Mouse (Mus musculus) gastrocnemius, postnatal 36 days (tissue): ENCODE results near the gene Ahnak2. TPM values are rescaled to one million over a fixed set of nuclear protein-coding genes. Genes with fewer than 3 reads are reported as not detected.

ENCODE experiments used
- DNase-seq, 2 experiments: peaks; one replicate each; pipeline ENCODE4 v3.0.0; 2022
- intact Hi-C: fragments of 180-260 bp; cut with DNase I; formaldehyde crosslinking; loops from one replicate; pipeline ENCODE4 v1.15.1; 2025
- total RNA-seq, 2 experiments: library from RNA; stranded (reverse); gene quantifications; 2 replicates each; pipeline ENCODE4 v1.2.3; 2021

Ahnak2 gene
- total RNA-seq, 2 experiments from 2014 or later = 5.0 to 7.0 TPM

DNA sequence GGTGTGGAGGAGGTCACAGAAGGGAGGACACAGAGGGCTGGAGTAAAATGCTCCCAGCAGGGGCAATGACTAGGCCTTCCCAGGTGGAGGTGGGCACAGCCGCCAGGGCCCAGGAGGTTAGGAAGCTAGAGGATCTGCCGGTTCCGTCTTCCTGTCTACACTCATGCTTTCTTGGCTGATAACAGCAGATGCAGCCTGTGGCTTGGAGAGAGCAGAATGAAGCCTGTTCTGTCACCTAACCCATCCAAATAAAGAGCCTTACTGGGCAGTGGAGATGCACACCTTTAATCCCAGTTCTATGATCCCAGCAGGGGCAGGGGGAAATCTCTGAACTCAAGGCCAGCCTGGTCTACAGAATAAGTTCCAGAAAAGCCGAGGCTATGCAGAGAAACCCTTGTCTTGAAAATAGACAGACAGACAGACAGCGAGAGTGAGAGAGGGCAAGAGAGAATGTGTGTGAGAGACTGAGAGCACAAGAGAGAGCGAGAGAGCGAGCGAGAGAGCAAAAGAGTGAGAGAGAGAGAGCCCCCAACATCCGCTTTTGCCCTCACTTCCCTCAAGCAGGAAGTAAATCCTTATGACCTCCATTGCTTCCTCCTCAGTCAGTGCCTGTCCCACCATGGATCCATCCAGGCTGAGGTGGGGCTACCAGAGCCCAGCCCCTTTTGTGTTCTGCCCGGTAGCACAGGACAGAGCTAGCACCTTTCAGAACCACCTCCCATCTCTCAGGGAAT lies 3.1 kb downstream of the Ahnak2 start:
- intact Hi-C loops = no loop called here
- peak in 1 of 2 experiments; percentile 2 for DNase-seq

DNA sequence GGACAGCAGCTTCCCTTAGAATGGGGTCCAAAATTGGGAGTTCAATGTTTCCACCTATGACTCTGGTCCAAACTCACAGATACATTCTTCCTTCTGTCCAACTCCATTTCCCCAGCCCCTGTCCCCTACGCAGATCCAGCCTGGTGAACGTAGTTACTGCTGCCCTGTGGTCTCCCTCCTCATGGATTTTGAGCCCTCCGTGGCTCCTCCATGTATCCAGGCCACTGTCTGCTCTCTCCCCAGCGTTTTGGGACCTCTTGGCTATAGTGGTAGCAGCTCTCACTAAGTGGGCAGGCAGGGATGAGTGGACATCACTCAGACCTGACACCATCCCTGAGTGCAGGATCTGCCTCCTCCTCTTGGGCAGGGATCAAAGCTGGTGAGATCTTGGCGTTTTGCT lies 3.7 kb downstream of the Ahnak2 start:
- intact Hi-C loops = no loop called here
- DNase-seq = no peak

DNA sequence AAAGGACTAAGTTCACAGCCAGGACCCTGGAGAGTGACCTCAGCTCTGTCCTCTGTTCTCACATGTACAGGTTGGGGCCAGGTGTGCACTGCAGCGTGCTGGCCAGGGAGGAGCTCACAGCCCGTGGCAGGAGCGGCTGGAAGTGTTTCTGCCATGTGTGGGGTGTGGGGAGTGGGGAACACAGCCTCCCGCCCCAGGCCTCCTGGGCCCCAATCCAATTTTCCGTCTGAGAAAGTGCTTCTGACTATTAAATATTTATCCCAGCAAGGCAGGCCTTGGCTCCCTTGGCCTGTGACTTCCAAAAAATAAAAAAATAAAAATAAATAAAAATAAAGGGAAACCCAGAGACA lies 4.2 kb downstream of the Ahnak2 start:
- peak in 1 of 2 experiments; percentile 29 for DNase-seq
- intact Hi-C loops = no loop called here

DNA sequence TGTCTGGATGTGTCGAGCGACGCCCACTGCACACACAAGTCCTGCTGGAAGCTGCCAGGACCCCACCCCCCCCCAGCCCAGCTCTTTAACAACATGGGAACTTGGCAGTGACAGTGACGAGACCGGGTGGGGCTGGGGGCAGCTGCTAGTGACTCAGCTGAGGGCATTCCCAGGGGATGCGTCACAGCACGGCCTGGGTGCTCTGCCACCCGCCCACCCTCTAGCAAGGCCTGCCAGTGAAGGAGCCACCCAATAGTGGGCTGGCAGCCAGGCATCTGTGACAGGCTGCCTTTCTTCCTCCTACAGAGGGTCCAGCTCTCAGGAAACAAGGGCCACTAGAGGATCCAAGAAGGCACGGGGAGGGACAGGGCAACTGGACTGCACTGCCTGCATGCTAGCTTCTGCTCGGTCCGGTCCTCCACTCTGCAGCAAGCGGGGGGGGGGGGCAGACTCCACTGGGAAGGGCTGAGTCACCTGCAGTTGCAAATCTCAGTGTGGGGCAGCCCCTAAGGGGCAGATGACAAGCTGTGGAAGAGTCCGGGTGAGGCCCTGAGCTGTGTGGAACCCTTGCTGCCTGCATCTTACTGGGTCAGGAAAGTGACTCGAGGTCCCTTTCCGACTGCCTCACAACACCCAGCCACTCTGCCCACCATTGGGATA lies 4.7 kb downstream of the Ahnak2 start:
- DNase-seq = peak; percentile 37 to 41
- intact Hi-C loops = no loop called here

DNA sequence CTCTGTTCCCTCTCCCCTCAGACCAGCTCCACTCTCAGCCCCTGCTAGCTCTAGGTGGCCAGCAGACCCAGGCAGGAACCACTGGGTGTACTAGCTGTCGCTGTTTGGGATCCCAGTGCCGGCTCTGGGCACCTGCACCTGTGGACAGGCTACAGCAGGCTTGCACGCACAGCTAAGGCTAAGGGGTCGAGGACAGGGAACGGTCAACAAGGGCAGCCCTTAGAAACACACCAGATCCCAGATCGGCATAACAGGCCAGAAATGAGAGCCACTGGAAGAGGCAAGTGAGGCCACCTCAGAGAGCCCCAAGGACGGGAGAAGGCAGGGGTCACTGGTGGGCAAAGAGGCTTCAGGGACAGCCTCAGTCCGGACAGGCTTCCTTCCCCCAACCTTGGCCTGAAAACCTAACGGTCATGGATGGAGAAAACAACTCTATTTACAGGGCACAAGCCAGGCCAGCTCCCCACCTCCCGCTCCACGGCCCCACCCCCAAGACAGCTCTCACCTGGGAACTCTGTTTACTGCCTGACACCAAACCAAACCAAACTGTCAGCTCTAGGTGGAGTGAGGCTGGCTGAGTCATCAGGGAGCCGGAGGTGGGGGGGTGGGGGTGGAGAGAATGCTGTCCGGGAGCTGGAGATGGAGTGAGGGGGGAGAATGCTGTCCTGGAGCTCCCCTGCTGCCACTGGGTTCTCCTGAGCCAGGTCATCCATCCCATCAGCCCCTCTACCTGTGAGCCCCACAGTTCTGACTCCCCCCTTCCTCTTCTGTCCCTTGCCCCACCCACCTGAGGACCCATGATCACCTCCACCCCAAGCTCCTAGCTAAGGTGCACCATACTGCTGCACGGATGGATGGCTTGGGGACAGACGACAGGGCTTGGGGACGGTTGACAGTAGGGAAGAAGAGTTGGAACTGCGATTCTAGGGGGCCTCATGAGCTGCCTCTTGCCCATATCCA lies 5.6 kb downstream of the Ahnak2 start:
- DNase-seq = no peak
- intact Hi-C loops = no loop called here

DNA sequence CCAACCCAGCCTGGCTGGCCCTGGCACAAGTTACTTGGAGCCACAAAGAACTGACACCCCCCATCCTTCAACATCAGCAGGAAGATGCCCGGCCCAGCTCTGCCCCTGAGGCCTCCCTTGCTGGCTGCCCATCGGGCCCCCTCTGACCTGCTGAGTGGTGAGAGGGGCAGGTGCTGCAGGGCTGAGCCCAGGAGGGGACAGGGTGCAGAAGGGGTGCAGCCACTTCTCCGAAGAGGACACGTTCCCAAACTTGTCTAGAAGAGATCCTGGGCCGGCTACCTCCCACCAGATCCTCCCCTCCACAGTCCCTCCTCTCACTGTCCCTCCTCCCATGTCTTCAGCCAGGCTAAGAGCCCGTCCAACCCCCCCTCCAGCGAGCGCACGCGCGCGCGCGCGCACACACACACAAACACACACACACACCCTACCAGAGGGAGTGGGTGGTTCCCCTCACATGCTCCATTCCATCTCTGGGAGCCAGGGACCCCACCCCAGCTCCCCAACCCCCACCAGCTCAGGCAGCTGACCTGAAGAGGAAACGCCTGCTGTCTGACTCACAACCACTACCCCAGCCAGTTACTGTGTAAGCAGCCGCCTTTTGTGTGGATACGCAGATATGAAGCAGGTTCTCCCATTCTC lies 6.9 kb downstream of the Ahnak2 start:
- peak; percentile 47 to 58 for DNase-seq
- intact Hi-C loops = no loop called here

DNA sequence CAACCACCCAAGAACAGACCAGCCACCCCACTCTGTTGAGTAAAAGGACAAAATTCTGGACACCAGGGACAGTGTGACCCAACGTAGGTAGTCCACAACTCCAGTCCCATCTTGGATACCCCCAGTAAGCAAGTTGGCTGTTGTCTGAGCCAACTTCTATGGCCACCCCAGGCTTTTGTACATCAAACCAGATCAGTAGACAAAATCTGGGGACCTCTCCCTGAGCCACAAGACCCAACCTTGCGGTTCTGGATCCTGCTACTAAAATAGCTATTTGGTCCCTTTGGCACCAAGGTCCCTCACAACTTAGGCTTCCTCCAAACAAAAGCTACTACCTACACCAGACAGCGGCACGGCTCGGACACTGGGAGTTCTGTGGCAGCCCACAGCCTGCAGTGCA lies 7.5 kb downstream of the Ahnak2 start:
- intact Hi-C loops = no loop called here
- DNase-seq = no peak

DNA sequence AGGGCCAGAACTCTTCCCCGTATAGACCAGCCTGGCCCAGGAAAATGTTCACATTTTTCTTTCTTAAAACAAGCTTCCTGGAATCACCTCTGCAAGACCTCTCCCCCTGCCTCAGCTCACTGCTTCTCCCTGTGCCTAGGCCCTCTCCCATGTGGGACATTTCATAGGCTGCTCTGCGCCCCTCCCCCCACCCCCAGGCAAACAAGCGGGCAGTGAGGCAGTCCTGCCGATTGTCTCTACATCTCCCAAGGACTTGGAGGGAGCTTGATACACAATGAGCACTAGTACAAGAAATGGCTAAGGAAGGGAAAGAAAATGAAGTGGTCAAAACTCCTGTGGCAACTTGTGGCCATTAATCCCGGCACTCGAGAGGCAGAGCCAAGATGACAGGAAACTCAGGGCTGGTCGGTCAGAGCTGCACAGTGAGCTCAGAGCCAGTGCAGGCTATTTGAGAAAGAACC lies 8.1 kb downstream of the Ahnak2 start:
- intact Hi-C loops = no loop called here
- no peak for DNase-seq

DNA sequence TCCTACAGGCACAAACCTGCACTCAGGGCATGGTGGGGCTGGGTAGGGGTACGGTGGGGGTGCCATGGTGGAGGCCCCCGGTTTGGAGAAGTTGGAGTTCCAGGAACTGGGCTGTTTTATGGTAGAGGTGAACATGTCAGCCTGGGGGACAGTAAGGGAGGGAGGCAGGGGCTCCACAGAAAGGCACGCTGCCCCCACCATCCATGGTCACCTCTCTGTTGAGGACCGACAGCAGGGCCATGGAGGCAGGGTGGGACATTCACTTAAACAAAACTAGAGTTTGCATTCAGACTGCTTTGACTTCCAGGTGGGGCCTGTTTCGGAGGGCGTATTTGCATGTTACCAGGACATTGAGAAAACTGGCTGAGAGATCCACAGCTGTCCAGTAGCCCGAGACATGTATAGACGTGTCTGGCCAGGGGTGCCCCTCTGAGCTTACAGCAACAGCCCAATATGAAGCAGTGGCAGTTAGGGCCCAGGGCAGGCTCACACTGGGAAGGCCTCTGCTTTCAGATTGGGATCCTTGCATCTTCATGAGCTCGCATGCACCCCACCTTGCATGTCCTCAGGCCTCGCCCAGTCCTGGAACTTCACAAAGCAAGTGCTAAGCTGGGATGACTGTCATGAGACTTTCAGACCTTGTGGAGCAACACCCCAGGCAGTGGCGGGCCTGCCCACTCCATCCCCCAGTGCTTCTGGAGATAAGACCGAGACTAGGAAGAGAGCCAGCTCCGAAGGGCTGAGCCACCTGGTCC lies 8.7 kb downstream of the Ahnak2 start:
- intact Hi-C loops = no loop called here

DNA sequence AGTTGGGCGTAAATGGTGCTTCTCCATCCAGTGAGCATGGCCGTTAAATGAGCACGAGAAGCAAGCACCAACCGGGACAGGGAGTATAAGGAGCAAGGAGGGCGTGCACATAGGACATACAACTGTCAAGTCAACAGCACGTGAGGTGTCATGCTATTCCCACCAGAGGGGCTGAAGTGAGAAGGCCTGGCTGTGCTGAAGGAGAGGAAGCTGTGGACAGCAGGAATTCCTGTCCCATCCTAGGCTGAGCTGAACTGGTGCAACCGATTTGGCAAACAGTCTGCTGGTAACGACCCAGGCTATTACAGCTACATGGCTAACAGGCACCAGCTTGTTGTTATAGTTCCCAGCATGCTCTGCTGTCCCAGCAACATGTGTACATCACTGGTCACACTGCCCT lies 11.4 kb downstream of the Ahnak2 start:
- intact Hi-C loops = no loop called here

More for the DNA sequence above, 8.7 kb downstream of the Ahnak2 start:
- peak; percentile 23 to 45 for DNase-seq

DNA sequence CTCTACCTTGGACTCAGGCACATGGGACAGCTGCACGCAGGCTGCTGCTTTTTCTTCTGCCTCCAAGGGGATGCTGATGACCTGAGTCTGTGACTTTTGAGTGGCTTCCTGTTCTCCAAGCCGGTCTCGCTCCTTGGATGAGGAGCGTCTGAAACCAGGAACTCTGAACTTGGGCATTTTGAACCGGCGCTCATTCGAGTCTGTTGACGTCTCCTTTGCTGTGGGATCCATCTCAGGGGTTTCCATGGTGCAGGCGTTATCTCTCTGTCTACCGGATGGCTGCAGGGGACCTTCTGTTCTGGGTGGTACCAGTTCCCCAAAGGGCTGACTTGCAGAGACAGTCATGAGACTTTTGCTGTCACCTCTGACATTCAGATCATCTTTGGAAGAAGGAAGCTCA lies 28.0 kb downstream of the Ahnak2 start:
- intact Hi-C loops = no loop called here
- DNase-seq = no peak

More for the DNA sequence above, 11.4 kb downstream of the Ahnak2 start:
- DNase-seq = no peak

DNA sequence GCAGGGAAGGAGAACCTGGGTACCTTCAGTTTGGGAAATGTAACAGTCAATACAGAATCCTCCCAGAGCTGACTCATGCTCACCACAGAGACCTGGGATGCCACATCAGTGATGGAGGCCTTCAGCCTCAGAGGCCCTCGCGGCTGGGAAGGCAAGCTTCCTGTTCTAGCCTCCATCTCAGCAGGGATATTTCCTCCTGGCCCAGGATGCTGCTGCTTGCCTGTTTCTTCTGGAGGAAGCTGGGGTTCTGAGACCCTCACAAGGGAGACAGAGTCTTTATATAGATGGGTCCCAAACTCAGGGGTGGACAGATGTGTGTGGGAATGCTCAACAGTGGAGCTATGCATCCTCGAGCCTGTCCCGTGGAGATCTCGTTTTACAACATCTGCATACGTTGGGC lies 28.4 kb downstream of the Ahnak2 start:
- intact Hi-C loops = no loop called here
- no peak for DNase-seq

DNA sequence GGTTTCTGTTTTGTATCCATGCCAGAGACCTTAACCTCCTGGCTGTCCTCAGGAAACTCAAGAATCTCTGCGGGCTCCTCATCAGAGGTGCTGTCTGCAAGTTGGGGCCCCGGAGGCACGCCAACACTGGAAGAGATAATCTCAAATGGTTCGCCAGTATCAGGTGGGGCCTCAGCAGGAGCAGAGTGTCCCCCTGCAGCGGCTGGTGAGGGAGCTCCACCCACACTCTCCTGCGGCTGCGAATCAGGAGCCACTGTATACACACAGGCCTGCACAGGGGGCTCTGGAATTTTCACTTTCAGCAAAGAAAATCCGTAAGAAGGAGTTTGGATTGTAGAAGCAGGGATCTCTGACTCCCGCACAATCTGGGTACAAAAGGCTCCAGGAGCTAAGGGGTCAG lies 29.1 kb downstream of the Ahnak2 start:
- DNase-seq = no peak
- intact Hi-C loops = no loop called here

DNA sequence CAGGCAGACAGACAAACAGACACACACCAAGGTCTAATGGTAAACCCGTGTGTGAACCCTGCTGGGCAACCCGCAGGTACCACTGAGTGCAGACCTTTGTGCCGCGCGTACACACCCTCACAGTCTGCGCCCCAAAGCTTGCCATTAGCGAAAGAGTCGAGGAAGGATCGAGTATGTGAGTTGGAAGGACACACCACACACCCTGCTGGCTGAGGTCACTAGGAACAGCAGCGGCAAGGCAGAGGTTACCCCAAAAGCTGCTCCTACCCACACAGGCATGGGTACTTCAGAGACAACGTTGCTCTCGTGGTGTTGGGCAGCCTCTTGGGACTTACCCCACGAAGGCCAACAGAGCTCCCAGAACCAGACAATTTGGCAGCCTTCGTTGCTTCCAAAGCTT lies 30.2 kb downstream of the Ahnak2 start:
- intact Hi-C loops = no loop called here
- no peak for DNase-seq

DNA sequence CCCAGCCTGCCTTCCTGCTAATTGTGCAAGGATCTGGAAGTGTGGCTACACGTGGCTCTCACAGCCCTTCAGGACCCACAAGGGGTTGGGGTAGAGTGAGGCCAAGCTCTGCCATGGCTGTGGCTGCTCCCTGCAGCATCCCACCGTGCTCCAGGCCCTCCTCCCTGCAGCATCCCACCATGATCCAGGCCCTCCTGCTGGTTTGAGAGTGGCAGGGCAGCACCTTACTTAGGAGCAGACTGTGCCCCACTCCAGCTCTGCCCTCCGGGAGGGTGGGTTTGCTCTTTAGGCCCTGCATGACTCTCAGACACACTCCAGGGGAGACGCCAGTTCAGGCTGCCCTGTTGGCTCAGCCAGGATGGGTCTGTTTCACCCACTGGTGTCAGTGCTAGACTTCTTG lies 32.1 kb downstream of the Ahnak2 start:
- intact Hi-C loops = no loop called here
- DNase-seq = no peak

DNA sequence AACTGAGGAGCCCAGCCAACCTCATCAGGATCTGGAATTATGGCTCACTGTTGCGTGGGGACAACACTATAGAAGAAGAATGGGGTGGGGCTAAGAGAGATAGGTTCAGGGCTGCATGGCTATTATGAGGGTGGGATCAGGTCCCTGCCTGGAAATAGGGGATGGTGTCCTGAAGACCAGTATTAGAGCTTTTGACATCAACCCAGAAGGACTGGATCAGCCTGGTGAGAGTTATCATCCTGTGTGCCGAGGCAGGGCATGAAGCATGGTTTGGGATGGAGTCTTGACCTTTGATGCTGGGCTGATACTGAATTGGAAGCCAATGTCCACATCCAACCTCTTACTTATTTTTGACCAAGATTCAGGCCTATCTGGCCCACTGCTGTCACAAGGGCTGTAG lies 32.7 kb downstream of the Ahnak2 start:
- no peak for DNase-seq
- intact Hi-C loops = no loop called here

DNA sequence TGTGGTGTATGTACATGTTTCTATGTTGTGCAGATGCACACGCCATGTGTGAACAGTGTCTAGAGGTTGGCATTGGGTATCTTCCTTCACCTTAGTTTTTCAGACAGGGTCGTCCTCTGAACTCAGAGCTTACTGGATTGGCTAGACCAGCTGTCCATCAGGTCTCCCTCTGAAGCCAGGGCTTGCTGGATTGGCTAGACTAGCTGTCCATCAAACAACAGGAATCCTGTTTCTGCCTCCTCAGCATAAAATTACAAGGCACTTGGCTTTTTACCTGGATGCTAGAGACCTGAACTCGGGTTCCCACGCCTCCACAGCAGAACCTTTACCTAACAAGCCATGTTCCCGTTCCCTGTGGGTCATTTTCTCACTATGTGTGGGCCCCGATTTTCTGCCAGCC lies 33.4 kb downstream of the Ahnak2 start:
- DNase-seq = no peak
- intact Hi-C loops = no loop called here

DNA sequence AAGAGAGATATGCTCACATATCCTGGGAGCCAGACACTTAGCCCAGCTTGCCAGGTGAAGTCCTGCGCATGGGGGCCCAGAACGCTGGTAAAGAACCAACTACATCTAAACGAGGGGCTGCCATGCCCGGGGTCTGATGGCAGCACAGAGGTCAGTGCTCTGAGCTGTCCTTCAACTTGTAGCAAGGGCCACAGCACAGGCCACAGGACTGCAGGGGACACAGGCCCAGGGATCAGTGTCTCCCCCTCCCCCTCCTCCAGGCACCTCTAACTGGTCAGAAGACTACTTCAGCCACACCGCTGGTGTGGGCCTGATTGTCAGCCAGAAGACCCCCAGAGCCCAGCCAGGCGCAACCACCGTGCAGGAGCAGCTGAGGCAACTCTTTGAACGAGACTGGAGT lies 34.3 kb downstream of the Ahnak2 start:
- intact Hi-C loops = no loop called here
- no peak for DNase-seq

DNA sequence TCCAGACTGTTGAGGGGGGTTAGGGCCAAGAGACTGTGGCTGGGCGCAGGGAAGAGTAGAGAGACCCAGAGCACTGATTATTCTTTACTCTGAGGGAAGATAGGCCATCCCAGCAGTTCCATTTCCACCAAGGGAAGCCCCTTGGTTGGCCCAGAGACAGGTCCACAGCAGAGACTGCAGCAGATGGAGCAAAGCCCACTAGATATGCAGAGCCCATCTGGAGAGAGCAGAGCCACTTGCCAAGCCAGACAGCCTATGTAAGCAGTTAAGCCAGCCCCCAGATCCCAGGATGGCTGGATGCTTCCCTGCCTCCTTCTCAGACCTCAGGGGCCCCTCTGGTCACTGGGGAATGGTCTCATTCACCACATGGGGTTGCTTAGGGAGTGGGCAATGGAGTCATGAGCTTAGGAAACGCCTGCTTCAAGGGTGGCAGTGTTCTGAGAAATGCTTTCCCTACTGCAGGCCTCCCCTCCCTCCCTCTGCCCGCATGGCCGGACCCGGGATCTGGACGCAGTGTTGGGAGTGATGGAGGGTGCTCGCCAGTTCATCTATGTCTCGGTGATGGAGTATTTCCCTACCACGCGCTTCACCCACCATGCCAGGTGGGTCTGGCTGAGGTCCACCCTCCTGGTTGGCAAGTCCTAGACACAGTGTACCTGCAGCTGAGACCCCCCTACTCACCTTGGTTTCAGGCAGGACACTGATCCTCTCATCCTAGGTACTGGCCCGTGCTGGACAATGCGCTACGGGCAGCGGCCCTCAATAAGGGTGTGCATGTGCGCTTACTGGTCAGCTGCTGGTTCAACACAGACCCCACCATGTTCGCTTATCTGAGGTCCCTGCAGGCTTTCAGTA lies 35.2 kb downstream of the Ahnak2 start:
- intact Hi-C loops = no loop called here

More for the DNA sequence above, 35.2 kb downstream of the Ahnak2 start:
- DNase-seq = no peak
